Mouse (Mus musculus): ENCODE measurements around the gene Sh2d2a.
"Not testable (repeated sequence)": the region's sequence is repeated elsewhere in the genome, so short reads cannot be mapped to it uniquely, and the experiment has no call there.

The Sh2d2a gene

DNA sequence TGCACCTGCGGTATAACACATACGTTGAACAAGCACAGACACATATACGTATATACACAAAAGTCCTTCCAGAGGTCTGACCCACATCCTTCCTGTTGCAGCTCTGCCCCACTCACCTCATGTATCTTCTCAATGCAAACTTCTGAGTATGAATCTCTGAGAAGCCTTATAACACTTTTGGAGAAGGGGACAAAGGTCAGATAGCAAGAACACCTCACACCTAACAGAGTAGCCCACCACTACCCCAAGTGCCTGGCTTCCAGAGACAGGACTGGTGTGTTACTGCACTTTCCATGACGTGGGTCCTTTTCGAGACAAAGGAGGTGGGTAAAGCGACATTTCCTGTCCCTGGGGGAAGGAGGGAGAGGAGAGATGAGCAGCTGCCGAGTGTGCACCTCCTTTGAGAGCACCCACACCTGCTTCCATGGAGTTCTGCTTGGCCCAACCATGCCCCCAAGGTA is at the start of gene Sh2d2a:
Gene Sh2d2a (plus strand): TSS at position 106 of the 461 bp plus-strand sequence.
- DNase-seq: no peak

DNA sequence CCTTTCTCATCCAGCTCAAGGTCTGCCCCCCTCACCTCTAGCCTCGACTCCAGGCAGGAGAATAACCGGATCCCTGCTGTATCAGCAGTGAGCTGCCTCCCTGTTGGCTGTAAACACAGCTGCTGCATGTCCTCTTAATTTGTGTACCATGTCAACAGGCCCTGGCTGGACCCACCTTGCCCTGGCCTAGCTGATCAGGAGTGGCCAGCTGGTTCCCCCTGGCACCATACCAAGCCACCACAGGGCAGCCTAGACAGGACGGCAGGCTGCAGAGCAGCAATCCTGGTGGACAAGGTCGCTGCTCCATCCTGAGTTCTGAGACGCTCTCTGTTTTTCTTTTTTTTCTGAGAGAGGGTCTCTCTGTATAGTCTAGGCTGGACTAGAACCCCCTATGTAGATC is 44.9 kb upstream of the Sh2d2a start:
- no peak for DNase-seq

DNA sequence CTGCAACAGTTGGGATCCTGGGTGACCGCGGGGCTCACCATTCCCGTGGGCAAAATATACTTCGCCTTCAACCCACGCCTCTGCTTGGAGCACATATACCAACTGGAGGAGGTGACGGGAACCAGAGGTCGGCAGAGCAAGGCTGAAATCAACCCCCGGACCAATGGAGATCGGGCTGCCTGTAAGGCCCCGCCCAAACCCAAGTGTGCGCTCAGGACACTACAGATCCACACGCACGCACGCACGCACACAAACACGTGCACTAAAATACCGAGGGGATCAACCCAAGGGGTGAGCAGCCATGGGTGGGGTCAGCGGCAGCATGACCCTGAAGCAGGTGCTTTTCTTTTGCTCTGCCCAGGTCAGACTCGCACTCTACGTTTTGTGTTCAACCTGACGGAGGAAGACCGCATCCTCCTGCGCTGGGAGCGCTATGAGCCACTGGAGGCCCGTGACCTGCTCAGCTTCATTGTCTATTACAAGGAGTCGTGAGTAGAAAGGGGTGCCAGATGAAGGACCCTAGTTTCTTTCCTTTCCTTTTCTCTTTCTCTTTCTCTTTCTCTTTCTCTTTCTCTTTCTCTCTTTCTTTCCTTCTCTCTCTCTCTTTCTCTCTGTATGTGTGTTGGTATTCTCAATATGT is 42.4 kb upstream of the Sh2d2a start:
- DNase-seq: no peak

DNA sequence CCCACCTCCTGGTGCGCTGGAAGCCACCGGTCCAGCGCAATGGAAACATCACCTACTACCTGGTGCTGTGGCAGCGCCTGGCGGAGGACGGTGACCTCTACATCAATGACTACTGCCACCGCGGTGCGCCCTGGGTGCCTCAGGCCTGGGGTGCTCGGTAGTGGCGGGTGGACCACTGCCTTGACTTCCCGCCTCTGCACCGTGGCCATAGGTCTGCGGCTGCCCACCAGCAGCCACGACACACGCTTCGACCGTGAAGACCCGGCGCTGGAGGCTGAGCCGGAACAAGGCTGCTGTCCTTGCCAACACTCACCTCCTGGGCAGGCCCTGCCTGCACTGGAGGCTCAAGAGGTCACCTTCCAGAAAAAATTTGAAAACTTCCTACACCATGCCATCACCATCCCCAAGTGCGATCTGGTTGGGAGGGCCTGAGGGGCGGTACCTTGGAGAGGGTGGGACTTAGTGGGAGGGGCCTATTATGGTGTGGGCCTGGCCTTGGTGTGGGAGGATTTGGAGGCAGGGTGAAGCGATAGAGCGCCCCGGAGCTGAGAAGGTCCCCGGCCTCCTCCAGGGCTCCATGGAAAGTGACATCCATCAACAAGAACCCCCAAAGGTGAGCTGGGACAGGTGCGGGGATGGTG is 37.1 kb upstream of the Sh2d2a start:
- DNase-seq: peak; percentile 50

DNA sequence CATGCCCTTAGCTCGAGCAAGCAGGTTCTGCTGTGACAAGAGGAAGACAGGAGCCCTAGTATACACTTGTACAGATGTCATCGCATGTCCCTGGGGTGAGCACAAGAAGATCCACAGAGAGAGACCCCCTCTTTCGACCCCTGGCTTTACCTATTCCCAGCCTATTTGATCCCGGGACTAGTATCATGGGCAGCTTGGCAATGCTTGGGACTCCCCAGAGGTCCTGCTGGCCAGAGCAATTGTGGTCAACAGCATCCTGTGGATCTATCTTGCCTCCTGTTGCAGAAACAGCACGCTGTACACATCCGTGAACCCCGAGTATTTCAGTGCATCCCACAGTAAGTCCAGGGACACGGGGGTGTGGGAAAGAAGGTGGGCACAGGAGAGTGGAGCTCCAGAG is 35.3 kb upstream of the Sh2d2a start:
- DNase-seq: no peak

DNA sequence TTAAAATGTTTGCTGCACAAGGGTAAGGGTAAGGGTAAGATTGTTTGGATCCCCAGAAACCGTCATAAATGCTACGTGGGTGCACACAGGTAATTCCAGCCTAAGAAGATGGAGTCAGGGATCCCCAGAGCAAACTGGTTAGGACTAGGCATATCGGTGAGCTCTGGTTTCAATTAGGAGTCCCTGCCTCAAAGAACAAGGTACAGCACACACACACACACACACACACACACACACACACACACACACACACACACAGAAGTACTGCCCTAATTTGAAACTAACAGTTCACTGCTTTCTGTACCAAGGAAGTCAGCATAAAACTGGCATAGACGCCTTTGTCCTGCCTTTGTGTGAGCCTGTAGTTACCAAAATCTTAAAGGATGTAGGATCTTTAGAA is 34.1 kb upstream of the Sh2d2a start:
- DNase-seq: no peak

DNA sequence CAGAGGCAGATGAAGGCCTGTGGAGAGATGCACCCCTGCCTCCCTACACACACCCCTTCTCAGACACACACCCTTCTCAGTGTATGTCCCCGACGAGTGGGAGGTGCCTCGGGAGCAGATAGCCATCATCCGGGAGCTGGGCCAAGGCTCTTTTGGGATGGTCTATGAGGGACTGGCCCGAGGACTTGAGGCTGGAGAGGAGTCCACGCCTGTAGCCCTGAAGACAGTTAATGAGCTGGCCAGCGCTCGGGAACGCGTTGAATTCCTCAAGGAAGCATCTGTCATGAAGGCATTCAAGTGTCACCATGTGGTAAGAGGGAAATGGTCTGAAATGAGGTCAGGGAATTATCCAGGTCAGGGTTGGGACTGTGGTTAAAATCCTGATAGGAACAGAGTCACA is 33.7 kb upstream of the Sh2d2a start:
- DNase-seq: no peak

DNA sequence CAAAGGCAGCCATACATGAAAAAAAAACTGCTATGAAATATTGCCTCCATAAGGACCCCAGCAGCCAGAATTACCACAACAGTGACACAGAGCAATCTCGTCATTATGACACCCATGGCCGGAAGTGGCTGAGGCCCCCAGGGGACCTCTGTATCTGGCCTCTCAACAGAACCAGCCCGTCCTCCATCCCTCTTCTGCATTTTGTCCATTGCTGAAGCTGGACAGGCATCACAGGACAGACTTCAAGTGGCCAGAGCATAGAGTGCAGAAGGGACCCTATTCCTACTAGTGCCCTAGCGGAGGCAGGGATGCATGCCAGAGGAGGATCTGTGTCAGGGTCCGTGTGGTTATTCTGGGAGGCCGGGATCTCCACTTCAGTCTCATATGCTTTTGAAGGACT is 30.4 kb upstream of the Sh2d2a start:
- DNase-seq: no peak

DNA sequence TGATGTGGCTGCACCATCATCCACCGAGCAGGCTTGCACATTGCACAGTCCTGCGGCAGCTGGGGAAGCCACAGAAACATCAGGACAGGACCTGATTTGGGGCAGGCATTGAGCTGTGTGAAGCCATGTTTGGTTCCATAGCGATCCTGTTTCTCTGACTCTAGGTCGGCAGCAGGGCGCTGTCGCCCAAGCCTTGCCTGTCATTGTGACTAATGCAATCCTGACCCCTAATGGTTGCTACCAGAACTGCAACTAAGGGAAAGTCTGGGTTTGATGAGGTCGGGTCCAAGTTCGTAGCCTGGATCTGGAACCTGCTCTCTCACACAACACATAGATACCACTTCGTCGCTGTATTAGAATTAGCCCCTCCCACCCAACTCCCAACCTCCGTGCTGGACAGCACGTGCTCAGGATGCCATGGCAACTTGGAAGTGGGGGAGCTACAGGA is 29.9 kb upstream of the Sh2d2a start:
- peak; percentile 90 for DNase-seq

DNA sequence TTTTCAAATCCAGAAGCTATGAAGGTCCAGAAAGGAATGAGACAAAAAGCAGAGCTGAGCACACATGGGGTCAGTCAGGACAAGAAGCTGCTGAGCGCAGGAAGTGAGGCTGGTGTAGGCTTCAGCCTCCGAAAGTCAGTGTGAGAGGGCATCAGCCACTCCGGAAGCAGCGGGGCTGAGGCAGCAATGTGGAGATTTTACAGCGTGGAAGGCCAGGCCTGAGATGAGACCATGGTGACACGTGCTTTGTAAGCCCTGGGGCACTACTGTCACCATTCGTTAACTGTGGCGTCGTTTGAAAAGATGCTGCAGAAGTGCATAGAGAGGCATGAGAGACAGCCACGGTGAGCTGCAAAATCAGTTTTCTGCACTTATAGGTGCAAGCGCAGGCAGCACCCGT is 28.3 kb upstream of the Sh2d2a start:
- DNase-seq: peak; percentile 82

DNA sequence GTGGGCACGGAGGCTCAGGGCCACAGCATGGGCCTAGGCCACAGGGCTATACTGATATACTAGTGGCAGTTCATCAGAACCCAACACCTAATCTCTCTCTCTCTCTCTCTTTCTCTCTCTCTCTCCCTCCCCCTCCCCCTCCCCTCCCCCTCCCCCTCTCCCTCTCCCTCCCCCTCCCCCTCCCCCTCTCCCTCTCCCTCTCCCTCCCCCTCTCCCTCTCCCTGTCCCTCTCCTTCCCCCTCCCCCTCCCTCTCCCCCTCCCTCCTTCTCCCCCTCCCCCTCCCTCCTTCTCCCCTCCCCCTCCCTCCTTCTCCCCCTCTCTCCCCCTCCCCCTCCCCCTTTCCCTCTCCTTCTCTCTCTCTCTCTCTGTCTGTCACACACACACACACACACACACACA is 22.3 kb upstream of the Sh2d2a start, which contains the start of gene Pear1:
Gene Pear1 (minus strand): TSS at position 101 of the 400 bp plus-strand sequence.
- DNase-seq: not testable (repeated sequence)

DNA sequence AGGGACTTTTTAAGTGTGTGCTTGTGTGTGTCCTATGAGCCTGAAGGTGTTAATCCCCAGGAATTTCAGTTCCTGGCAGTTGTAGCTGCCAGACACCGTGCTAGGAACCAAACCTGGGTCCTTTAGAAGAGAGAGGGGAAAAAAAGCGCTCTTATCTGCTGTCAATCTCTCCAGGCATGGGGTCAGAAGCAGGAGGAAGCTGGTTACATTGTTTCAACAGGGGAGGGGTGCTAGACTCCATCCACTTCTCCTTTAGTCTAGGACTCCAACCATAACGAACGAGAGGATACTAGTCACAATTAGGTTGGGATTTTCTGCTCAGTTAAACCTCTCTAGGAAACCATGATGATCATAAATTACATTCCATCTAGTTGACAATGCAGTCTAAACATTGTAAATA is 18.1 kb upstream of the Sh2d2a start:
- DNase-seq: no peak

DNA sequence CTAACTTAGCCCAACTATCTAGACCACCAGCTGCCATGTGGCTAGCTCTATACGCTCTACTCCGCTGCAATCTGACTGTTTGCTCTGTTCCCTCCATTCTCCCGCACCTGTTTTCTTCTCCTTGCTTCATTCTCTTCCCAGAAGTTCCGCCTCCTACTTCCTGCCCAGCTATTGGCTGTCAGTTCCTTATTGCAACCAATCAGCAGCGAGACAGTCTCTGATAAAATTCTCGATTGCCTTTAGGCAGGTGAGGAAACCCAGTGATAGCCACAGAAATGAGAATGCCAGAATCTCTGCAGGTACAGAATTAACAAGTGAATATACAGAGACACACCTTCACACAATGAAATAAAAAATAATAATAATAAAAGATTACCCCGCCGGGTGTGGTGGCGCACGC is 17.5 kb upstream of the Sh2d2a start:
- no peak for DNase-seq

DNA sequence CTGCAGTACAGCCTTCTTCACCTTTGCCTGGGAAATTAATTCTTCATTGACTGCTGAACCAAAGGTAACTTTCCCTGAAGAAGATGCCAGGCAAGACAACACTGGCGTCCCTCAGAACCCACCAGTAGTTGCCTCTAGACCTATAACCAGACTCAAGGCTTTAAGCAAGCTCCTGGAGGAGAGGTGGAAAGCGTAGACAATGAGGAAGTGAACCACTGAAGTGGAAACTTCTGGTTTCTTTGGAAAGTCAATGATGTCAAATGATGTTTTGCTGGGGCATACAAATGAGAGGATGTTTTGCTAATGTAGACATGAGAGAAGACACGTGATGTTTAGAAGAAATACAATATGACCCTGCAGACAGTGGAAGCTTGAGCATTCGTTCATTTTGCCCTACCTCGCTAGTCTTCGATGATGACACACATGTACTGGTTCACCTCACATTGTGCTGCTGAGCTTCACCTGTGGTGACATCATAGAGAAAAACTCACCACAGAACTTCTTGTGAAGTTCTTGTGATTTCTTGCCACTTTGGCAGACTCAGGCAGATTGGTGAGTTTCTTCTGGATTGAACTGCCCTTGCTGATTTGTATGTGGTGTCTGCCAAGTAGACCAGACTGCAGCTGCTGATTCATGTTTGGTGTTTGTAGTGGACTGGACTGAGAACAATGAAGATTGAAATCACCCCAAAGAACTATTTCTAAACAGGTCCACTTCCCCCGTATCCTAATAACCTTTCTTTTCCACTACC is 14.3 kb upstream of the Sh2d2a start:
- no peak for DNase-seq

DNA sequence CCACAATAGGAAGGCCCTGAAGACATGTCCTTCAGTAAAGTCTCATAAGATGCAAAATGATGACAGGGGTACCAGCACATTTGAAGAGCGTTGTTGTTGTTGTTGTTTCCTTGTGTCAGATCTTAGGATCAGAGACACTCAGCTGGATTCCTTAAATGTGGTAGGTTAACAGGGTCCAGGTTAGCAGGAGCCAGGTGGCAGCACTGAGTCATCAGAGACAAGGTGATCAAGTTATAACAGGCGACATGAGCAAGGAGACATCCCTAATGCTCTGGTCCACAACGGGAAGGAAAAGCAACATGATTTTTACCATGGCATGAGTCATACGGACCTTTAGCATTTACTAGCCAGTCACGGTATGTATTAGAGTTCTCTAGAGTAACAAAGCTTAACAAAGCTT is 13.1 kb upstream of the Sh2d2a start:
- no peak for DNase-seq

DNA sequence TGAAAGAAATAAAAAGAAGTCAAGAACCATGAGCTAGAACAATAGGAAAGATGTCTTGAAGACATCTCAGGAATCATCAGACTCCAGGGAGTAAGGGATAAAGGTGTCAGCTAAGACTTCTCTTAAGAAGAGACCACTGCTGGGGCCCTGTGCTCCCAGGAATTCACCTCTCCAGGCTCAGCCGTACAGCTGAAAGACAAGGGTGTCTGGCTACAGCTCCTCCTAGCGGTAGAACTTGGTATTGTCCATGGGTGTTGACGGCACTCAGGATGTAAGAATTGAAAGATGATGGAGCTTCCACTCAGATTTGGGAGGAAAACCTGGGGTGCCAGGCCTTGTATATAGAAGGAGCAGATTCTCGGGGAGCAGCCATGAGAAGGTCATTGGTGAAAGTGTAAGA is 7.9 kb upstream of the Sh2d2a start:
- peak; percentile 85 for DNase-seq

DNA sequence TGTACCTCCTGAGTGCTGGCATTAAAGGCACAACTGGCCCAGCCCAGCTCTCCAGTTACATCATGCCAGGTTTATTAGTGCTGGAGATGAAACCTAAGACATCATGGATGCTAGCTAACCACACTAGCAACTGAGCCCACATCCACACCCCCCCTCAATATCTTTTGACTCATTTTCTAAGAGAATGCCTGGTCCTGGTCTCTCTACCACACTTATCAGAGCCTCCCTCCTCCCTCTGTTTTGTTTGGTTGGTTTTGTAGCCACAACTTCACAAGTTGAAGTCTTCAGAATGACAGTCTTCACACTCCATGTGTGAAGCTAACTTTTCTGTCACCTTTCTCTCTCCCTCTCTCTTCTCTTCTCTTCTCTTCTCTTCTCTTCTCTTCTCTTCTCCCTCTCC is 5.7 kb upstream of the Sh2d2a start:
- DNase-seq: no peak

DNA sequence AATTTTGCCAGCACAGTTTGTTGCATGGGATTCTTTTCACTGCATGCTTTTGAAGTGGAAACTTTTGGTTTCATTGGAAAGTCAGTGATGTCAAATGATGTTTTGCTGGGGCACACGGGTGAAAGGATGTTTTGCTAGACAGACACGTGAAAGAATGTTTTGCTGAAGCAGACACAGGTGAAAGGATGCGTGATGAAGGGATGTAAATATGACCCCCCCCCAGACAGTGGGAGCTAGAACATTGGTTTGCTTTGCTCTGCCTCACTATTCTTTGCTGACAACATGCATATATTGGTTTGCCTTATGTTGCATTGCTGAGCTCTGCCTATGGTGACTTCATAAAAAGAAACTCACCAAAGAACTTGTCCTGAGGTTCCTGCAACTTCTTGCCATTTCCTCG is 1.6 kb upstream of the Sh2d2a start:
- DNase-seq: no peak

DNA sequence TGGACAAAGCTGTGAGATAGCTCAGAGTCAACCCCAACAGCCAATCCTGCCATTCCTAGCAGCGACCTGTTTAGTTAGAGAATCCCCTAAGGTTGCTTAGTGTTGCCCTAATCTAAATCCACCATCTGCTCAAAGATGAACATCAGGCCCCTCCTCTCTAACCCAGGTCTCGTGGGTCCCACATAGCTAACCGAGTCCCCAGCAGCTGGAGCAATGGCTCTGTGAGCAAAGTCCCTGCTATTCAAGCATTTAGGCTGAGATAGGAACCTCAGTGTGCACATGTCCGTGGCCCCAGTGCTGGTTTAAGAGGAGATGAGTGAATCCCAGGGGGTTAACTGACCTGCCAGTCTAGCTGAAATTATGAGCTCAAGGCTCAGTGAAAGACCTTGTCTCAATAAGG is 369 bp upstream of the Sh2d2a start:
- DNase-seq: peak; percentile 19

DNA sequence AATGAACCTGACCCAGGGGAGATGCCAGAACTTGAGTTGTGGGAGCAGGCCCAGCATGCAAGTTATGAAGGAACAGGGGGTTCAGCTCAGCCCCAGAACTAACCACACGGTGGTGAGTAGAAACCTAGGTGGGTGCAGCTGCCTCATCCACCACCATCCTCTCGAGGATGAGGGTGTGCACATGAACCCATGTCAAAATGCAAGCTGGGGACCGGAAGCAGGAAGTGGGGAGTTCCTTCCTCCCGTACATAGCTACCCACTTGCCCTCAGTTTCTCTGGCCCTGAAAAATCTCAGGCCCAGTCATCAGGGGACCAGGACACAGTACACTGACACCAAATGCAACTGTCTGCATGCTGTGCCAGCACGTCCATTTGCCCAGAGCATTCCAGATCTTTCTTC is 1.1 kb downstream of the Sh2d2a start:
- DNase-seq: no peak

DNA sequence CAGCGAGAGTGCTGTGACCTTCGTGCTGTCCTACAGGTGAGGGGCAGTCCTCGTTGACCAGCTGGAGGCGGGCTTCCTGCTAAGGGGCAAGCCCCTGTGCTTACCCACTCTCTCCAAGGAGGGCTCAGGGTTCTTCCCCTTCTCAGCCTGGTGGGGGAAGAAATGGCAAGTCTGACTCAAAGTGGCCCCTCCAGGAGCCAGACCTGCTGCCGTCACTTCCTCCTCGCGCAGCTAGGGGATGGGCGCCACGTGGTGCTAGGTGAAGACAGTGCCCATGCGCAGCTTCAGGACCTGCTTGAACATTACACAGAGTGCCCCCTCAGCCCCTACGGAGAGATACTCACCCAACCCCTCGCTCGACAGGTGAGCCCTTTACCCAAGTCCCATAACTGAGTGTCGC is 2.6 kb downstream of the Sh2d2a start:
- DNase-seq: no peak

DNA sequence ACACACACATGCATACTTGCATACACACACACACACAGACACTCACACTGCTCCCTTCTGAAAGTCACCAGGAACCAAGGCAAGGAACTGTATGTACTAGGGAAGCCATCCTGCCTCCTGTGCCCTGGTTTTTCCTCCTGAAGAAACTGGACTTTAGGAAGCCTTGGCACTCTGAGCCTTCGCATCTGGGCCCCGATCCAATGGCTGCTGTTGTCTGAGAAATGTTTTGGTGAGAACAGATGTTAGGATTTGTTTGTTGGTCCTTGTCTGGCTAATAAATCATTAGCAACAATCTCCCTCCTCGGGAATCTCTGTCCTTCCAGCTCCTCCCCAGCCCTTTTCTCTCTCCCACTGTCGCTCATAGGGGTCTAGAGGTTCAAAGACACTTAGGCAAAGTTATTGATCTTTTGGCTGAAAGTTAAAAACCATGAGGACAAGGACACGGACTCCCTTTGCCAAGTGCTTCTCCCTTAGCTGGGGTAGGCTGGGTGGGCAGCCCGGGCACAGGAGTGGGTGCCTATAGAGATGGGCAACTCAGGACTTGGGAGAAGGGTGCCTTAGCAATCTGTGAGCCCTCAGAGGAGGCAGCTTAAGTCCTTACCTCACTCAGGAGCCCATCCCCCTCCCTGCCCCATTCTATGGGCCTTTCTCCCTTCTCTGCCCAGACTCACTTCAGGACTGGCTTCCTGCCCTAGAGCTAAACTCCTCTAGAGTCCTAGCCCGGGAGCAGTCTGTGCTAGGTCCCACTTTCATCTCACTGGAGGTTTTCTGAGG is 8.4 kb downstream of the Sh2d2a start:
- DNase-seq: no peak

DNA sequence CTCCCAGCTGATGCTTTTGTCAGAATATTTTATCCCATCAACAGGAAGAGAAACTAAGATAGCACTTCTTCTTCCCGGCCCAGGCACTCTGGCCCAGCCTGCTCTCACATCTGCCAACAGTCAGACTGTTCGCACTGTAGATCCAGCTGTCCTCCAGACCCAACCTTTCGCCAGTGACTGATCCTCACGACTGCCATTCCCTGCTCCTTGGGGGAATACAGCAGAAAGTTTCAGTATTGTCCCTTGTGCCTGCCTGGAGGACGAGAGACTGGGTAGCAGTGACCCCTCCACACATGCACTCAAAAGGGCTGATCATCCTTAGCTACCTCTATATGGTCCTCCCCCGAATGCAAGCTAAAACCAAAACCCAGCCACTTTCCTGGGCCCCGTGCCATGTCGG is 9.4 kb downstream of the Sh2d2a start:
- no peak for DNase-seq
